Mouse (Mus musculus): ENCODE data around the gene Dhcr7.

- no peak for TF ChIP-seq POLR2A (IDR thresholded peaks at IDR 0.05; ENCODE audit: insufficient read length, low read depth)
- no peak for TF ChIP-seq USF1 (IDR thresholded peaks at IDR 0.05; ENCODE audit: low read depth)
- TF ChIP-seq TCF12 (IDR thresholded peaks at IDR 0.05; ENCODE audit: insufficient read depth, poor library complexity, severe bottlenecking): no peak
- TF ChIP-seq E2F4 (IDR thresholded peaks at IDR 0.05; ENCODE audit: insufficient read depth): no peak
- no peak for TF ChIP-seq MAX (IDR thresholded peaks at IDR 0.05; ENCODE audit: low read depth)
- no peak for TF ChIP-seq POLR2AphosphoS2 (IDR thresholded peaks at IDR 0.05; ENCODE audit: insufficient read length, low read depth)
- no peak for TF ChIP-seq MYOD1 (IDR thresholded peaks at IDR 0.05; ENCODE audit: control insufficient read depth in 1 of 3, insufficient read length in 2 of 3, low read depth in 2 of 3)
These were observed 26.0 kb downstream of the Dhcr7 start for GRCm38 (mm10) chr7:143848768-143849482.

Measured in myocyte (in vitro differentiated cells).